Mouse (Mus musculus) embryonic facial prominence, embryonic 12.5 days (tissue): Measurements from ENCODE around the gene Gm5134. TPM values are rescaled to one million over a fixed set of nuclear protein-coding genes. Genes with fewer than 3 reads are reported as not detected.

Source experiments
- ATAC-seq: fragments of 200-750 bp; cut with Nextera tagmentation; 2 replicates; pipeline ENCODE4 v1.8.0; 2017; ENCODE audit not compliant: insufficient number of reproducible peaks, insufficient read depth, low FRiP score, low TSS enrichment
- H3K27ac ChIP-seq: fragments of 300-500 bp; sonication (generic); 2 replicates; pipeline ENCODE4 v1.5.1; 2016; ENCODE audit warnings: mild to moderate bottlenecking
- H3K27me3 ChIP-seq: fragments of 300-500 bp; sonication (generic); 2 replicates; pipeline ENCODE4 v1.6.1; 2016; ENCODE audit warnings: mild to moderate bottlenecking, moderate library complexity
- H3K36me3 ChIP-seq: fragments of 300-500 bp; sonication (generic); 2 replicates; pipeline ENCODE4 v1.6.1; 2016; ENCODE audit warnings: mild to moderate bottlenecking
- H3K4me1 ChIP-seq: fragments of 300-500 bp; sonication (generic); 2 replicates; pipeline ENCODE4 v1.6.1; 2016
- H3K4me2 ChIP-seq: fragments of 300-500 bp; sonication (generic); replicated peaks from 2 replicates; pipeline ENCODE4 v1.6.1; 2016; ENCODE audit warnings: mild to moderate bottlenecking, moderate library complexity
- H3K4me3 ChIP-seq: fragments of 300-500 bp; sonication (generic); 2 replicates; pipeline ENCODE4 v1.5.1; 2016; ENCODE audit warnings: mild to moderate bottlenecking
- H3K9ac ChIP-seq: fragments of 300-500 bp; sonication (generic); 2 replicates; pipeline ENCODE4 v1.6.1; 2016; ENCODE audit warnings: mild to moderate bottlenecking, moderate library complexity
- H3K9me3 ChIP-seq: fragments of 300-500 bp; sonication (generic); 2 replicates; pipeline ENCODE4 v1.6.1; 2016; ENCODE audit warnings: mild to moderate bottlenecking, moderate library complexity
- WGBS: fragments of 180-500 bp; shearing (Covaris S2); methylation state at CpG from one replicate; pipeline ENCODE4 v1.1.7; 2016; 5-methylcytosine and 5-hydroxymethylcytosine counted together
- microRNA-seq: library from miRNA; unstranded; fragments of <30 nt; microRNA quantifications from one replicate; pipeline ENCODE4, GENCODE M21; 2017
- polyA plus RNA-seq: library from polyadenylated mRNA; unstranded; fragments of >200 nt; fragmentation: Nextera tagmentation; extraction: Ambion mirVana; gene quantifications from 2 replicates; pipeline ENCODE4 v1.2.1, GENCODE M21; 2016

The Gm5134 gene
- polyA plus RNA-seq, 1 experiment from 2014 or later, result not detected

DNA sequence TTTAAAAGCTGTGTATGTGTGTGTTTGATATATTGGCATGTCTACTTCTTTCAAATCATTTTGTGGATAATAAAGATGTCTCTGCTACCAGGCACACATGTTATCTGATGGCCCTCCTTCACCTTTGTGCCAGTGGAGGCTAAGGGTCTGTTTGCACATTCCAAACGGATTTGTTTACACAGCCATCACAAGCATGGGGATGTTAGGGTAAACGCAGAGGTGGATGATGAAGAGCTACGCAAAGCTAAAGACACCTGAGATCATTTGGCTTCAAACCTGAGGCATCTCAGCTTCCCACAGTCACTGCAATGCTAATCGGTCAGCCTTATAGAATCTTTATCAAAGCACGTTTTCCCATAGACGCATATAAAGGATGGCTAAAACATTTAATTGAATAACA is 94.7 kb downstream of the Gm5134 start:
- H3K4me1 ChIP-seq, result peaks cover 4% of the 10 kb centered on the region; the same call in 1 of the 2 replicates
- no peaks in the 10 kb centered on the region for H3K27me3 ChIP-seq
- ATAC-seq, result no peak
- H3K9me3 ChIP-seq, result no peaks in the 10 kb centered on the region
- H3K27ac ChIP-seq, result no peak overlapping the region
- 0 out of 2 replicates have a peak, but pooled peaks cover 2% of the 10 kb centered on the region for H3K36me3 ChIP-seq
- H3K4me3 ChIP-seq, result no peak overlapping the region
- no peak overlapping the region for H3K4me2 ChIP-seq
- WGBS, result 35% methylated on average over 6 of the region's 6 CpGs
- H3K9ac ChIP-seq, result no peak overlapping the region

DNA sequence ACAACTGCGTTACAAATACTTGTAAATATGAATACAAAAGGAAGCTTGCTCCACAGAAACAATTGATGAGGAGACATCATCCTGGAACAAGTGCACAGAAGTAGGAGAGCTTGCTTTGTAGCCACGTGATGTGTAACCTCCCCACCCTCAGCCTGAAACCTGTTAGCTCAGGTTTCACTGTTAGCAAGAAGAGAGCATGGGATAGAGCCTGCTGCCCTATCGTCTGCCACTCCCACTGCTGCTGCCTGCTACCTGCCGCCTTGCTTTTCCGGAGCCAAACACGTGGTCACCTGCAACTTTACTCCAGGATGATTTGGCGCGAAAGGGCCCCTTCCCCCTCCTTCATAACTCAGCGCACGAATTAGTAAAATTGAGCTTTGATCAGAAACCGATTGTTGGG is 97.5 kb downstream of the Gm5134 start:
- Histone ChIP-seq H3K9ac (no peak overlapping the region), H3K4me2 (no peak overlapping the region), H3K4me1 (no peaks in the 10 kb centered on the region), H3K27ac (no peak overlapping the region), H3K4me3 (no peak overlapping the region), H3K36me3 (no peaks in the 10 kb centered on the region), H3K27me3 (no peaks in the 10 kb centered on the region), H3K9me3 (no peaks in the 10 kb centered on the region)
- 72% methylated on average over 11 of the region's 11 CpGs for WGBS
- ATAC-seq, result no peak

Small RNA genes within 50 kb of the gene (microRNA-seq; reads per million reads assigned to microRNA genes)
- gene Mir6409, result not detected

Other genes with a start within 250 kb of the Gm5134 start
- 34.7 and 36.0 TPM in 2 replicates for gene Cabin1, start 190.2 kb upstream of the Gm5134 start, polyA plus RNA-seq
- gene Ddt, start 181.1 kb upstream of the Gm5134 start, polyA plus RNA-seq, result 92.2 and 95.4 TPM in 2 replicates
- gene Gm20441, start 173.6 kb upstream of the Gm5134 start, polyA plus RNA-seq, result not detected in 2 replicates
- gene Gstt3, start 173.1 kb upstream of the Gm5134 start, polyA plus RNA-seq, result 9.7 and 10.4 TPM in 2 replicates
- gene Gstt1, start 155.9 kb upstream of the Gm5134 start, polyA plus RNA-seq, result 11.0 TPM in 2 replicates
- not detected in 2 replicates for gene Gstt4, start 132.0 kb upstream of the Gm5134 start, polyA plus RNA-seq
- gene Gstt2, start 117.1 kb upstream of the Gm5134 start, polyA plus RNA-seq, result 9.6 and 12.0 TPM in 2 replicates
- 1,615 and 1,742 TPM in 2 replicates for gene Mif, start 94.3 kb upstream of the Gm5134 start, polyA plus RNA-seq
- 3.2 and 3.9 TPM in 2 replicates for gene Derl3, start 61.1 kb upstream of the Gm5134 start, polyA plus RNA-seq
- 269 TPM in 2 replicates for gene Smarcb1, start 32.9 kb upstream of the Gm5134 start, polyA plus RNA-seq
- 10.2 and 11.8 TPM in 2 replicates for gene Chchd10, start 21.4 kb upstream of the Gm5134 start, polyA plus RNA-seq
- 110 and 112 TPM in 2 replicates for gene Mmp11, start 18.0 kb upstream of the Gm5134 start, polyA plus RNA-seq
- 0.31 and 0.37 TPM in 2 replicates for gene Gm867, start 13.8 kb upstream of the Gm5134 start, polyA plus RNA-seq
- gene Vpreb3, start 11.5 kb upstream of the Gm5134 start, polyA plus RNA-seq, result 0.56 and 0.79 TPM in 2 replicates
- gene Zfp280b, start 78.1 kb downstream of the Gm5134 start, polyA plus RNA-seq, result 26.4 and 28.7 TPM in 2 replicates
- gene Slc5a4b, start 156.4 kb downstream of the Gm5134 start, polyA plus RNA-seq, result 0.05 TPM in 1 of 2 replicates, not detected in the other
- not detected in 2 replicates for gene Slc5a4a, start 192.9 kb downstream of the Gm5134 start, polyA plus RNA-seq